Mouse (Mus musculus): ENCODE results near the gene Mpzl1.

Mpzl1 gene

GRCm38 (mm10) chr1:165655022-165655421 lies 20.7 kb upstream of the Mpzl1 start:
- DNase-seq: peak; percentile 39 to 45

- peak; percentile 54 for DNase-seq
Measured at GRCm38 (mm10) chr1:165653126-165653885, 19.0 kb upstream of the Mpzl1 start.

GRCm38 (mm10) chr1:165652507-165652906 lies 18.2 kb upstream of the Mpzl1 start:
- DNase-seq: no peak

- no peak for DNase-seq
Measured at GRCm38 (mm10) chr1:165651158-165651557, 16.8 kb upstream of the Mpzl1 start.

DNA sequence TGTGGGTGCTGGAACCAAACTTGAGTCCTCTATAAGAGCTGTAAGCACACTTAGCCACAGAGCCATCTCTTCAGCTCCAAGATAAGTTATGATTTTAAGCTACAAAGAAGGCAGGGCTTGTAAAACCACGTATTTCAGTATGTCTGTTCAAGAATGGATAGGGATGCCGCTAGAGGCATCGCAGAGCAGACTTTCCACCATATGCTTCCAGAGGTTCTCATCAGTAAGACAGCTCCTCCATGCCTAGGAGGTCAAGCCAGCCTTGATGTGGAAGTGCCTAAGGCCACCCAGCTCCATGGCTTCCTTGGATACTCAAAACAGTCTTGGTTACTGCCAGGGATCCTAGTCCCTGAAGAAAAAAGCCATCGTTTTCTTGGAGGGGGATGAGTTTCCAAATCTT lies 10.8 kb upstream of the Mpzl1 start:
- DNase-seq: no peak

GRCm38 (mm10) chr1:165643735-165644134 lies 9.4 kb upstream of the Mpzl1 start:
- DNase-seq: no peak

GRCm38 (mm10) chr1:165642780-165643311 lies 8.5 kb upstream of the Mpzl1 start:
- peak; percentile 86 to 87 for DNase-seq

GRCm38 (mm10) chr1:165641786-165642771 lies 7.7 kb upstream of the Mpzl1 start:
- peak; percentile 94 to 98 for DNase-seq

- peak; percentile 80 to 90 for DNase-seq
Measured at GRCm38 (mm10) chr1:165641271-165641771, 7.0 kb upstream of the Mpzl1 start.

- no peak for DNase-seq
Measured at GRCm38 (mm10) chr1:165636289-165636688, 2.0 kb upstream of the Mpzl1 start.

GRCm38 (mm10) chr1:165635055-165635897 lies 938 bp upstream of the Mpzl1 start:
- no peak for DNase-seq

DNA sequence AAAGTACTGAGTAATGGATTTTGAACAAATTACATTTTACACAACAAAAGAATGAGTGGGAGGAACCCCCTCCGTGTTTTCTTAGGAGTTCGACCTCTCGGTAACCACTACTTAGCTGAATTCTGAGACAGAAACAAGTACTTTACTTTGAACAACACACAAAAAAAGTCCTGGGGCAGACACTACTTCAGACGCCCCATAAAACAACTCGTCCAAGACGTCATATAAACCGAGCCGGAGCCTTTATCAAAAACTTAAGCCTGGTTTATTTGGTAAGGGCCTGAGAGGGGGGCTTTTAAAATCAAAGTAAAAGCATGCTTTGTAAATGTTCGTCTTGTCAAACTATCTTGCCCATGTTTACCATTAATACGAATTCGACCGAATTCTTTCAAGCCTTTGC lies 993 bp downstream of the Mpzl1 start:
- DNase-seq: no peak

- DNase-seq: peak; percentile 69 to 74
Measured at GRCm38 (mm10) chr1:165631136-165631535, 3.2 kb downstream of the Mpzl1 start.

DNA sequence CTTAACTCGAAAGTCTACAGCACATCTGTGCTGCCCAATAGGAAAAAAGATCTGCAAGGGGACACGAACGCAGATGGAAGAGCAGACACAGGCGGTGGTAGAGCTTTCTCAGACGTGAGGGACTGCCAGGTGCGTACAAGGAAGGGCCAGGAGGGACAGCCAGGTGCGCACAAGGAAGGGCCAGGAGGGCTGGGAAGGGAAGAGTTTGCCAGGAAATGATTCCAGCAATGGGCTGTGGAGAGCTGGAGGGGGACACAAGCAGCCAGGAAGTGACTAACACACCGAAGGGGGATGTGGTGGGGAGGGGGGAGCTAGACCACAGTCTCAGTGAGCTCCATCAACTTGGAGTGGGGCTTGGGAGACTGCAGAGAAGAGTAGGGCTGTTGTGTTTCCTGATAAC lies 4.4 kb downstream of the Mpzl1 start:
- DNase-seq: peak; percentile 62 to 66

DNA sequence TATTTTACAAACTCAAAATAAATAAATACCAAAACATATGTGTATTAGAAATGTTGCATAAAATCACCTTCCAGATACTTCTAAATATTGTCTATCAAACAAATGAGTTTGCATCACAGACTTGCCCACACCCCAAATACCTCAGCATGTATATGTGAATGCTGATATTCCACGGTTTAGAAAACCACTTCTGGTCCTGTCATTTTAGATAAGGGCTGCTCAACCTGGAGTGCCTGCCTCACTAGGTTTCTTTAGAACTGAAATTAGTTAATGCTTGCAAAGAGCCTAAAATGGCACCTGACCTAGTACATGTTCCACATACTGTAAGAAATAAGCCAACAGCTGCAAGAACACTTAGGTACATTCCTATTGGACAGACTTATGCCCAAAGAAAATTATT lies 5.7 kb downstream of the Mpzl1 start:
- DNase-seq: no peak

DNA sequence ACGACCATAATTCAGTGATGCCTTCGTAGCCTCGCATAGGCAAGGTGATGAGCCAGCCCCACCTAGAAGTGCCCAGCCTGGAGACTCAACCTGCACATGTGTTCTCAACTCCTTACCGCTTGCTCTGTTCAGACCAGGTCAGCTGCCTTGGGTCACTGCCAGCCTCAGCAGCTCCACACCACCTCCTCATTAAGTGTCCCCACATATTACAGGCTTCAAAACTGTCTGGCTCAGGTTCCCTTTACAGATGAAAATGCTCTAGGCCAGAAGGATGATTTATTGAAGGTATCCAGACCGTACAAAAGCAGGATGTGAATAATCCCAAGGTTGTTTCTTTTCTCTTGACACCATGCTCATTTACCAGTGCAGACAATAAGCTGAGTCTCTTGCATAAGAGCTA lies 8.4 kb downstream of the Mpzl1 start:
- DNase-seq: no peak

DNA sequence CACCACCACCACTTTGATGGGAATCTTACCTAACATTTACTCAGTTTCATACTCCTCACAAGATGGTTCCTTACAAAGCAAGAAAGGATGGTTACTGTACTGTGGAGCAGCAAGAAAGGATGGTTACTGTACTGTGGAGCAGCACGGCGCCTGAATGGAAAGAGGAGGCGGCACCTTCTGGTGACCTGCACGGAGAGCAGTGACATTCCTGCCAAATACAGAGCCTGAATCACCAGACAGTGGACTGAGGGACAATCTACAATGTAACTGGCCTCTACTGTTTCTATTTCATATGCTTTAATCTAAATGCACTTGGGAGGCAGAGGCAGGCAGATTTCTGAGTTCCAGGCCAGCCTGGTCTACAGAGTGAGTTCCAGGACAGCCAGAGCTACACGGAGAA lies 9.3 kb downstream of the Mpzl1 start:
- DNase-seq: no peak

GRCm38 (mm10) chr1:165618201-165618624 lies 16.1 kb downstream of the Mpzl1 start:
- DNase-seq: peak; percentile 49 to 59

DNA sequence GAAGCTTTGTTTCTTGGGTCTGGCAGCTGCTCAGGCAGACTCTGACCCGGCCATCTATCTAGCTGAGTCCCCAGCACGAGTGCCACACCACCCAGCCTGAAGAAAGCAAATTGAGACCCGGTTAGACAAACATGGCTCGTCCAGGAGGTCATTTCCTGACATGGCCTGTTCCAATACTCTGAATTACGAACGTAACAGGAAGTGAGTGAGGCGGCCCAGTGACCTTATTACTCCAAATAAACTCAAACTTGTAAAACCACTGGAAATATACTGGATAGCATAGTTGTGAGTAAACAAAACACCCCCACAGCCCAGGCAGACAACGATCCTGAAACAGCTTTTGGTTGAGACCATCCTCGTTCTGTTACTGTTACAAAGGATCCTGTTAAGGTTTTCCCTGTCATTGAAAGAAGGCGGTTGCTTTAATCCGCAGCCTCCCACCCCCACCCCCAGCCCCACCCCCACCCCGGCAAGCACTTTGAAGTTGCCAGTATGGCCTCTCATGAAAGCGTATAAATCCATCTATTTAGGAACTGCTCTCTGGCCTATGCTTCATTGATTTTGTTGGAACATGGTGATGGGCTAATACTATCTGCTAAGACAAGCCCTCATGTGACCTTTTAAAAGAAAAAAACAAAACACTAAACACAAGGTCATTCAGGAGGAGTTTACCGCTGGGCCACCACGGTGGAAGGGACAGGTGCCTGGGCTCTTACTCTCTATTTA lies 17.0 kb downstream of the Mpzl1 start:
- no peak for DNase-seq

DNA sequence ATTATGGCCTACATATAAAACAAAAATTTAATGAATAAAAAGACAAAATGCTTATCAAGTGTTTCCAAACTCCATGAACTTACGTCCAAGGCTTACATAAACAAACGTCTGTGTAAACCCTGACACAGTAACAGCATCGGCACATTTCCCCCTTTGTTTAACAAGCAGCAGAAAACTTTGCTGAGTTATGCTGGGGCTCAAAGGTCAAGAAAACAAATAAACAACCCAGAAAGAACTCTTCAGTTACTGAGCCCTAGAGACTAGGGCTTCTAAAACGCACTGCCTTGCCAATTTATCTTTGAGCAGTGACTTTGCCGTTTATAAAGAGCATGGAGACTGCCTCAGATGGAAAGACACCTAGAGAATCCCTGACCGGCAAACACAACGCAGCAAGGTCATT lies 17.7 kb downstream of the Mpzl1 start:
- DNase-seq: no peak

GRCm38 (mm10) chr1:165614793-165615192 lies 19.5 kb downstream of the Mpzl1 start:
- no peak for DNase-seq

DNA sequence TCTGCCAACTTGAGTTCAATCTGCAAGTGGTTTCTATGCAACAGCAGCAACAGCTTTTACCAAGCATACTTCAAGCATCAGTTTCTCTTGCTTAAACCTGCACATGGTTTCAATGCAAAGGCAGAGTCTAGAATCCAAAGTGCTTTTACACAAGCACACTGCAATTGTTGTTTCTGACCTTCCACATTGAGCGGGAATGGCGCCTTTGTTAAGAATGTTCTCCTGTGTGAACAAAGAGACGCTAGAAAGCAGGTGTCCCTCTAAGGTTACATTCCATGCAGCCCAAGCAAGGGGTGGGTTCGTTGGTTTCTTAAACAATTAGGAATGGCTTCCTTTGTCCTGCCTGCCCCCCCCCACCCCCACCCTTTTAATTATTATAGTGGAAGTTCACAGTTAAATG lies 20.4 kb downstream of the Mpzl1 start:
- no peak for DNase-seq

All from cerebellum, postnatal 10 days (tissue).